Mouse (Mus musculus) liver, postnatal 0 days (tissue): ENCODE measurements at regions not wholly inside any gene's neighbourhood (a gene's known extent, or its start where the extent isn't known, plus 50 kb on each side); places are given as distances from the start of the nearest gene placed in this dataset.

Experiments used
- ATAC-seq: fragments of 200-750 bp; cut with Nextera tagmentation; 2 replicates; pipeline ENCODE4 v1.8.0; 2017; ENCODE audit warnings: mild to moderate bottlenecking, moderate library complexity
- DNase-seq: peaks from one replicate; pipeline ENCODE4 v3.0.0-alpha.2; 2016
- H3K27ac ChIP-seq: fragments of 300-500 bp; sonication (generic); 2 replicates; pipeline ENCODE4 v1.5.1; 2014; ENCODE audit warnings: antibody characterized with exemption, moderate library complexity, mild to moderate bottlenecking, low read depth
- H3K27me3 ChIP-seq: fragments of 300-500 bp; sonication (generic); 2 replicates; pipeline ENCODE4 v1.6.1; 2014; ENCODE audit warnings: low read length, control low read depth, mixed read lengths; ENCODE audit not compliant: insufficient read depth
- H3K36me3 ChIP-seq: fragments of 300-500 bp; sonication (generic); replicated peaks from 2 replicates; pipeline ENCODE4 v1.6.1; 2014; ENCODE audit warnings: mild to moderate bottlenecking, control low read depth, low read length, moderate library complexity, mixed read lengths; ENCODE audit not compliant: insufficient read depth
- H3K4me1 ChIP-seq: fragments of 300-500 bp; sonication (generic); 2 replicates; pipeline ENCODE4 v1.6.1; 2014; ENCODE audit warnings: antibody characterized with exemption, mild to moderate bottlenecking, control low read depth; ENCODE audit not compliant: insufficient read depth
- H3K4me2 ChIP-seq: fragments of 300-500 bp; sonication (generic); 2 replicates; pipeline ENCODE4 v1.6.1; 2014; ENCODE audit warnings: low read depth, mild to moderate bottlenecking, low read length, moderate library complexity, mixed read lengths
- H3K4me3 ChIP-seq: fragments of 300-500 bp; sonication (generic); 2 replicates; pipeline ENCODE4 v1.5.1; 2014; ENCODE audit warnings: low read depth, low read length
- H3K9ac ChIP-seq: fragments of 300-500 bp; sonication (generic); replicated peaks from 2 replicates; pipeline ENCODE4 v1.6.1; 2014; ENCODE audit warnings: mild to moderate bottlenecking, moderate library complexity
- H3K9me3 ChIP-seq: fragments of 300-500 bp; sonication (generic); 2 replicates; pipeline ENCODE4 v1.6.1; 2016; ENCODE audit warnings: mild to moderate bottlenecking, control low read depth, low read length, mixed read lengths
- CTCF ChIP-seq: sonication (generic); IDR thresholded peaks from 2 replicates; pipeline ENCODE4 v1.5.1; 2016; ENCODE audit warnings: antibody characterized with exemption, low read depth
- EP300 ChIP-seq: IDR thresholded peaks from 2 replicates; pipeline ENCODE4 v1.6.1; 2016; ENCODE audit warnings: antibody characterized with exemption, low read depth, mild to moderate bottlenecking
- WGBS: fragments of 180-500 bp; shearing (Covaris S2); extraction: QIAGEN DNeasy Blood & Tissue Kit; methylation state at CpG from one replicate; pipeline ENCODE4 v1.1.7; 2014; ENCODE audit not compliant: insufficient replicate concordance; 5-methylcytosine and 5-hydroxymethylcytosine counted together

DNA sequence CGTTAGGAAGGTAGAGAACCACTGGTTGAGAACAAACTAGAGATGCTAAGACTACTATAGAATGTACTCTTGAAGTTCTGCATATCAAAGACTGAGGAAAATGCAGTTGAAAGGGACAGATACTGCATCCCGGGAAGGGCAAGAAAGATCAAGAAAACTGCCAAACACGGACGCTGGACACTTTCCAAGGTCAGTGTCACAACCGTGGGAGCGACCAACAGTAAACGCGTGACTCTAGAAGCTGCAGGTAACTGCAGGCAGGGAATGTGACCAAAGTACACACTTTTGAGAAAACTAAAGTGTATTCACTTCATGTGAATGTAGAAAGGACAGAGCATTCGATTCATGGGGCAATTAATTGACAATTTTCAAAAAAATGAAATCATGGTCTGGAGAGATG, 368.6 kb upstream of the Mgmt start:
- WGBS, result 84% methylated on average over 9 of the region's 9 CpGs
- Histone ChIP-seq H3K4me3 (no peak overlapping the region), H3K9me3 (no peaks in the 10 kb centered on the region), H3K4me1 (no peaks in the 10 kb centered on the region), H3K9ac (no peak overlapping the region), H3K27me3 (no peaks in the 10 kb centered on the region), H3K27ac (no peak overlapping the region), H3K4me2 (no peak overlapping the region), H3K36me3 (no peaks in the 10 kb centered on the region)
- DNase-seq (no peak), ATAC-seq (no peak)
- no peak for TF ChIP-seq EP300

- H3K9me3 ChIP-seq, result no peaks in the 10 kb centered on the region
- DNase-seq, result no peak
- no peaks in the 10 kb centered on the region for H3K27me3 ChIP-seq
- 75% methylated on average over 8 of the region's 8 CpGs for WGBS
- H3K4me2 ChIP-seq, result no peak overlapping the region
- no peak for TF ChIP-seq EP300
- TF ChIP-seq CTCF, result no peak
- H3K4me3 ChIP-seq, result no peak overlapping the region
- H3K27ac ChIP-seq, result no peak overlapping the region
- ATAC-seq, result no peak
- H3K4me1 ChIP-seq, result no peaks in the 10 kb centered on the region
- H3K36me3 ChIP-seq, result no peaks in the 10 kb centered on the region
- no peak overlapping the region for H3K9ac ChIP-seq
Measured at GRCm38 (mm10) chr7:136530006-136530785, 364.2 kb upstream of the Mgmt start.

DNA sequence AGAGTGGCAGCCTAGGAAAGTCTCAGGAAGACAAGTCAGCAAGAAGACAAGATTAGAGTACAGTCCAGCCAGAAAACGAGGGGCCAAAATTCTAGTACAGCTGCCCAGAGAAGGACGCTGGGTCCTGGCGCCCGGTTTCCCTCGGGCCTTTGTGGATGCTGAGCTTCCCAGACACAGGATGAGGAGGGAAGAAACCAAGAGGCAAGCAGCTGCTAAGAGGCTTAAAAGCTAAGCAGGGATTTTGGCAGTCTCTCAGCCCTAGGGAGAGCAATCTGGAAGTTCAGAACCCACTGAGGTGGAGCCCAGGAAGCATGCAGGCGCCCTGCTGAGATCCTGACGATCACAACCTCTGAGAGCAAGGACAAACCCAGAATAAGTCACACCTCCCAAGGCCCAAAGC, 363.1 kb upstream of the Mgmt start:
- WGBS, result 61% methylated on average over 7 of the region's 7 CpGs
- Histone ChIP-seq H3K4me2 (no peak overlapping the region), H3K4me1 (no peaks in the 10 kb centered on the region), H3K9ac (no peak overlapping the region), H3K27me3 (no peaks in the 10 kb centered on the region), H3K4me3 (no peak overlapping the region), H3K9me3 (no peaks in the 10 kb centered on the region), H3K27ac (no peak overlapping the region), H3K36me3 (no peaks in the 10 kb centered on the region)
- DNase-seq, result no peak
- TF ChIP-seq EP300, result no peak
- no peak for TF ChIP-seq CTCF
- no peak for ATAC-seq

- H3K9me3 ChIP-seq, result no peaks in the 10 kb centered on the region
- no peak for DNase-seq
- ATAC-seq, result no peak
- no peak for TF ChIP-seq CTCF
- H3K4me3 ChIP-seq, result no peak overlapping the region
- H3K36me3 ChIP-seq, result no peaks in the 10 kb centered on the region
- H3K4me1 ChIP-seq, result no peaks in the 10 kb centered on the region
- H3K4me2 ChIP-seq, result no peak overlapping the region
- no peak overlapping the region for H3K27ac ChIP-seq
- H3K9ac ChIP-seq, result no peak overlapping the region
- H3K27me3 ChIP-seq, result no peaks in the 10 kb centered on the region
Measured at GRCm38 (mm10) chr7:136541876-136542655, 352.3 kb upstream of the Mgmt start.

GRCm38 (mm10) chr7:136542896-136543295, 351.5 kb upstream of the Mgmt start:
- ATAC-seq, result no peak
- 63% methylated on average over 7 of the region's 7 CpGs for WGBS
- TF ChIP-seq EP300 (no peak), CTCF (no peak)

DNA sequence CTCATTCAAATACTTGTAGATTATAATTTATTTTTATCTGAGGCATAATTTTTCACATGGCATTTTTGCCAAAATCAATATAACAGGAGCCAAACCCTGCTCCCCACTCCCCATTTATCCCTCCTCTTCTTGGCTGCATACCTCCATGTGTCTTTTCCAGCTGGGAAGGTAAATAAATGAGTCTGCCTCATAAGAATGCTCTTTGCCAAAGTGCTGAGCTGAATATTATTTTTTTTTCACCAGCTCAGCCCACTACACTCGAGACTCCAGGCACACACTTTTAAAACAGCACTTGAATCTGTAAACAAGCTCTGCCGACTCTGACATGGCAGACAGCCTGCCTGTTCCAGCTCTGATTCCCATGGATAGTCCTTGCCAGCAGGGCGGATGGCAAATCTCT, 346.6 kb upstream of the Mgmt start:
- no peak for DNase-seq
- TF ChIP-seq EP300, result no peak
- no peak for TF ChIP-seq CTCF

More at GRCm38 (mm10) chr7:136542896-136543295, 351.5 kb upstream of the Mgmt start:
- Histone ChIP-seq H3K36me3 (no peaks in the 10 kb centered on the region), H3K4me2 (no peak overlapping the region), H3K27me3 (no peaks in the 10 kb centered on the region), H3K4me3 (no peak overlapping the region), H3K27ac (no peak overlapping the region), H3K4me1 (no peaks in the 10 kb centered on the region), H3K9me3 (no peaks in the 10 kb centered on the region), H3K9ac (no peak overlapping the region)
- DNase-seq, result no peak

More for the DNA sequence above, 346.6 kb upstream of the Mgmt start:
- H3K36me3 ChIP-seq, result no peaks in the 10 kb centered on the region
- no peak overlapping the region for H3K9ac ChIP-seq
- H3K9me3 ChIP-seq, result no peaks in the 10 kb centered on the region
- no peak overlapping the region for H3K4me3 ChIP-seq
- H3K27ac ChIP-seq, result no peak overlapping the region
- H3K4me1 ChIP-seq, result no peaks in the 10 kb centered on the region
- WGBS, result 49% methylated on average over 3 of the region's 3 CpGs
- H3K27me3 ChIP-seq, result no peaks in the 10 kb centered on the region
- no peak for ATAC-seq
- no peak overlapping the region for H3K4me2 ChIP-seq
